Mouse (Mus musculus): ENCODE results near the gene Spef1. TPM values are rescaled to one million over a fixed set of nuclear protein-coding genes. Genes with fewer than 3 reads are reported as not detected.

The Spef1 gene
- total and polyA plus RNA-seq, 2 experiments from 2014 or later, result 0.97 to 5.2 TPM

GRCm38 (mm10) chr2:131138296-131138695 is 48.8 kb downstream of the Spef1 start:
- peak; percentile 2 for DNase-seq (ENCODE audit: low spot score)
- H3K9me3 ChIP-seq (replicated peaks; ENCODE audit: control insufficient read depth, low read length), result no peaks in the 10 kb centered on the region
- no peak overlapping the region for H3K4me3 ChIP-seq (ENCODE audit: low read depth, low read length)
- peaks cover 13% of the 10 kb centered on the region for H3K36me3 ChIP-seq (replicated peaks; ENCODE audit: control insufficient read depth, insufficient read depth, low read length)
- H3K4me2 ChIP-seq (ENCODE audit: low read depth, low read length), result no peak overlapping the region
- peaks cover 32% of the 10 kb centered on the region for H3K4me1 ChIP-seq (ENCODE audit: control insufficient read depth, insufficient read depth)
- no peak overlapping the region for H3K9ac ChIP-seq (replicated peaks; ENCODE audit: low read depth, low read length)
- peak overlapping the region; percentile 30; the same call in 1 of the 2 replicates for H3K27ac ChIP-seq (ENCODE audit: low read depth)
- WGBS, result 76% methylated on average over 4 of the region's 4 CpGs
- no peaks in the 10 kb centered on the region for H3K27me3 ChIP-seq (ENCODE audit: control insufficient read depth, insufficient read depth, low read length)
- ATAC-seq (ENCODE audit: insufficient read depth, low read depth), result no peak
- TF ChIP-seq EP300 (IDR thresholded peaks at IDR 0.05; ENCODE audit: low read depth) (no peak), CTCF (IDR thresholded peaks at IDR 0.05; ENCODE audit: low read depth) (no peak)

DNA sequence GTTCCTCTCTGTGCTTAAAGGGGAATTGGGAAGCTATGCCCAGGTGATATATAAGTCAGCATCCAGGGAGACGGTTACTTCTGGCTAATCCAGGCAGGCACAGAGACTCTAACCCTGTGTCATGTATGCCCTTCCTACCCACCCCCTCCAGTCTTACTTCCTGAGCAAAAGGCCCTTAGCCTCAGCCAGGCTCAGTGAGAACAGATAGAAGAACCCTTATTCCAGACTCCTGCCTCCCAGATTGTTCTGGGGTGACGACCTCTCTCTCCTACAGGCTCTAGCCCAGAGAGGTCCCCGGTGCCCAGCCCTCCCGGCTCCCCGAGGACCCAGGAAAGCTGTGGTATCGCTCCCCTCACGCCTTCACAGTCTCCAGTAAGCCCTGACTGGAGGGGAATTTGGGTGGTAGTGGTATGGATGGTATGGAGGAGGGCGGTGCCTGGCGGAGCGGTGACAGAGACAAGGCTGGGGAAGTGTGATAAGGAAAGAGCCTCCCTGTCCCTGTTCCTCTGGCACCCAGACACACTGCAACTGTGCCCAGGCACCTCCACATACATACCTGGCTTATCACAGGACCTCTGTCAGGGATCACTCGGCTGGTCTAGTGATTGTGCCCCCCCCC is 51.5 kb downstream of the Spef1 start:
- H3K27me3 ChIP-seq (ENCODE audit: control insufficient read depth, insufficient read depth, low read length), result no peaks in the 10 kb centered on the region
- peak overlapping the region; percentile 81 for H3K27ac ChIP-seq (ENCODE audit: low read depth)
- TF ChIP-seq EP300 (IDR thresholded peaks at IDR 0.05; ENCODE audit: low read depth) (no peak), CTCF (IDR thresholded peaks at IDR 0.05; ENCODE audit: low read depth) (no peak)
- no peak overlapping the region for H3K4me3 ChIP-seq (ENCODE audit: low read depth, low read length)
- DNase-seq (ENCODE audit: low spot score) (peak; percentile 11), ATAC-seq (ENCODE audit: insufficient read depth, low read depth) (peak; percentile 37)
- 11% methylated on average over 11 of the region's 11 CpGs for WGBS
- no peaks in the 10 kb centered on the region for H3K36me3 ChIP-seq (replicated peaks; ENCODE audit: control insufficient read depth, insufficient read depth, low read length)
- 0 out of 2 replicates have a peak overlapping the region, but pooled peaks have one; percentile 8 for H3K4me2 ChIP-seq (ENCODE audit: low read depth, low read length)
- no peak overlapping the region for H3K9ac ChIP-seq (replicated peaks; ENCODE audit: low read depth, low read length)
- no peaks in the 10 kb centered on the region for H3K9me3 ChIP-seq (replicated peaks; ENCODE audit: control insufficient read depth, low read length)
- H3K4me1 ChIP-seq (ENCODE audit: control insufficient read depth, insufficient read depth), result peaks cover 25% of the 10 kb centered on the region

GRCm38 (mm10) chr2:131134826-131135400 is 52.2 kb downstream of the Spef1 start:
- peaks cover 21% of the 10 kb centered on the region for H3K4me1 ChIP-seq (ENCODE audit: control insufficient read depth, insufficient read depth)
- ATAC-seq (ENCODE audit: insufficient read depth, low read depth) (peak; percentile 24; the same call in 1 of the 2 replicates), DNase-seq (ENCODE audit: low spot score) (peak; percentile 5)
- H3K36me3 ChIP-seq (replicated peaks; ENCODE audit: control insufficient read depth, insufficient read depth, low read length), result no peaks in the 10 kb centered on the region
- no peak overlapping the region for H3K4me2 ChIP-seq (ENCODE audit: low read depth, low read length)
- no peaks in the 10 kb centered on the region for H3K9me3 ChIP-seq (replicated peaks; ENCODE audit: control insufficient read depth, low read length)
- 63% methylated on average over 8 of the region's 8 CpGs for WGBS
- H3K9ac ChIP-seq (replicated peaks; ENCODE audit: low read depth, low read length), result no peak overlapping the region
- TF ChIP-seq EP300 (IDR thresholded peaks at IDR 0.05; ENCODE audit: low read depth) (no peak), CTCF (IDR thresholded peaks at IDR 0.05; ENCODE audit: low read depth) (no peak)
- peak overlapping the region; percentile 81 for H3K27ac ChIP-seq (ENCODE audit: low read depth)
- no peak overlapping the region for H3K4me3 ChIP-seq (ENCODE audit: low read depth, low read length)
- H3K27me3 ChIP-seq (ENCODE audit: control insufficient read depth, insufficient read depth, low read length), result no peaks in the 10 kb centered on the region

GRCm38 (mm10) chr2:131134381-131134780 is 52.7 kb downstream of the Spef1 start:
- Histone ChIP-seq H3K4me1 (ENCODE audit: control insufficient read depth, insufficient read depth) (peaks cover 18% of the 10 kb centered on the region), H3K4me2 (ENCODE audit: low read depth, low read length) (no peak overlapping the region), H3K9ac (replicated peaks; ENCODE audit: low read depth, low read length) (no peak overlapping the region), H3K27me3 (ENCODE audit: control insufficient read depth, insufficient read depth, low read length) (no peaks in the 10 kb centered on the region), H3K36me3 (replicated peaks; ENCODE audit: control insufficient read depth, insufficient read depth, low read length) (no peaks in the 10 kb centered on the region), H3K27ac (ENCODE audit: low read depth) (peak overlapping the region; percentile 81), H3K4me3 (ENCODE audit: low read depth, low read length) (no peak overlapping the region), H3K9me3 (replicated peaks; ENCODE audit: control insufficient read depth, low read length) (no peaks in the 10 kb centered on the region)
- WGBS, result 50% methylated on average over 1 of the region's 1 CpGs
- ATAC-seq (ENCODE audit: insufficient read depth, low read depth), result peak; percentile 78
- TF ChIP-seq CTCF (IDR thresholded peaks at IDR 0.05; ENCODE audit: low read depth) (no peak), EP300 (IDR thresholded peaks at IDR 0.05; ENCODE audit: low read depth) (peak; percentile 64)
- peak; percentile 57 for DNase-seq (ENCODE audit: low spot score)

DNA sequence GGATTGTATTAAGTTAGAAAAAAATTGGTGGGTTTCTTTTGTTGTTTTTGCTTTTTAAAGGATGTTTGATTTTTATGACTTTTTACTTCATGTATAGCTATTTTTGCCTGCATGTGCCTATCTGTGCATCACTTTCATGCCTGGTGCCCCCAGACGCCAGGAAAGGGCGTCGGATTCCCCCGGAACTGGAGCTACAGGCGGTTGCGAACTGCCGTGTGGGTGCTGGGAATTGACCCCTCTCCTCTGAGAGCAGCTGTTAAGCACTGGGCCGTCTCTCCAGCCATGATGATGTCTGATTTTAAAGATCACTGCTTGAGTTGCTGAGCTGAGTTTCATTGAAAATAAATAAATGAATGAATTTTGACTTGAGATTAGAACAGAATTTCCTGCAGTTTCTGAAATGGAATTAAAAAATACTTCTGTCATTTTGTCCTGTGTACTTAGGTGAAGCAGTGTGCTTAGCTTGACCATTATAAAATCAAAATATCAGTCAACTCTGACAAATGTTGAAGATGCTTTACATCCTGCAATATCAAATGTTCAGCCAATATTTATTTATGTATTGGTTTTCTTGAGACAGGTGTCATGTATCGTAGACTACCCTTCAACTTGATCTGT is 54.0 kb downstream of the Spef1 start, which contains the start of gene Gm11037:
Gene Gm11037 (plus strand): TSS at position 568 of the 618 bp plus-strand sequence.
- Histone ChIP-seq H3K4me3 (ENCODE audit: low read depth, low read length) (no peak within 1 kb of the TSS), H3K4me2 (ENCODE audit: low read depth, low read length) (no peak within 1 kb of the TSS), H3K9ac (replicated peaks; ENCODE audit: low read depth, low read length) (no peak within 1 kb of the TSS), H3K9me3 (replicated peaks; ENCODE audit: control insufficient read depth, low read length) (no peaks in the 10 kb centered on the region), H3K27me3 (ENCODE audit: control insufficient read depth, insufficient read depth, low read length) (0 out of 2 replicates have a peak, but pooled peaks cover 4% of the 10 kb centered on the region), H3K27ac (ENCODE audit: low read depth) (peak within 1 kb of the TSS; percentile 74), H3K4me1 (ENCODE audit: control insufficient read depth, insufficient read depth) (peaks cover 18% of the 10 kb centered on the region), H3K36me3 (replicated peaks; ENCODE audit: control insufficient read depth, insufficient read depth, low read length) (no peaks in the 10 kb centered on the region)
- ATAC-seq (ENCODE audit: insufficient read depth, low read depth) (no peak), DNase-seq (ENCODE audit: low spot score) (no peak)
- no peak for TF ChIP-seq EP300 (IDR thresholded peaks at IDR 0.05; ENCODE audit: low read depth)
- 82% methylated on average over 9 of the region's 9 CpGs for WGBS
